Mouse (Mus musculus): Measurements from ENCODE around the gene 1600014C10Rik. TPM values are rescaled to one million over a fixed set of nuclear protein-coding genes. Genes with fewer than 3 reads are reported as not detected.

1600014C10Rik gene
- total RNA-seq, 1 experiment: 6.5 TPM

DNA sequence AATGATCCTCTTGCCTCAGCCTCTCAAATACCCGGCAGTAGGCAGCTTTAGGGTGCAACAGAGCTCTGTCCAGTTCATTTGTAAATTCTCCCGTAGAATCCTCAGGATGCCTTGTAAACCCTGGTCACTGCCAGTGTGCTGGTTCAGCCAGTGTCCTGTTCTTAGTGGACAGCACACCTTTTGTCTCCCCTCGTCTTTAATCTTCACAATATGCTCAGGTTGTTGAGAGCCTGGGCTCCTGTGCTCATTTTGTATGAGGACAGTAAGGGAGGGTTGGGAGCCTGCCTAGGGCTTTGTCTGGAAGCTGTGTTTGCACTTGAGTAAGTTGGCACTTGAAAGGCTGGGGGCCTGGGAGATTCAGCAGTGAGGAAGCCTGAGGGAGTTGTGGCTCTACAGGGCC, 3.1 kb upstream of the 1600014C10Rik start:
- TF ChIP-seq CHD2 (IDR thresholded peaks at IDR 0.05; ENCODE audit: low read depth, low read length) (no peak), ZNF384 (IDR thresholded peaks at IDR 0.05; ENCODE audit: low read depth, low read length) (no peak), MAFK (IDR thresholded peaks at IDR 0.05; ENCODE audit: insufficient read depth, low read depth, low read length) (no peak), HCFC1 (IDR thresholded peaks at IDR 0.05; ENCODE audit: borderline replicate concordance, insufficient read depth, low read length) (no peak), ZC3H11A (IDR thresholded peaks at IDR 0.05; ENCODE audit: borderline replicate concordance, low read depth, low read length) (no peak)
- Histone ChIP-seq H3K27ac (ENCODE audit: insufficient read depth, low read depth, low read length, poor library complexity, severe bottlenecking) (no peak overlapping the region), H3K9me3 (ENCODE audit: control insufficient read depth, insufficient read depth, low read depth, low read length) (no peaks in the 10 kb centered on the region), H3K4me1 (ENCODE audit: control insufficient read depth in 2 of 2, insufficient read depth in 2 of 2, low read length in 2 of 2, poor library complexity in 1 of 2) (no peaks in the 10 kb centered on the region; a peak in 1 of 4 replicates), H3K4me3 (ENCODE audit: insufficient read depth in 1 of 2, low read depth in 1 of 2, low read length in 2 of 2, poor library complexity in 1 of 2, severe bottlenecking in 1 of 2) (no peak overlapping the region), H3K9ac (ENCODE audit: insufficient read depth, low read depth, low read length, poor library complexity, severe bottlenecking) (no peak overlapping the region), H3K36me3 (ENCODE audit: control insufficient read depth, insufficient read depth, low read length, poor library complexity, severe bottlenecking) (no peaks in the 10 kb centered on the region)
- no peak for DNase-seq (ENCODE audit: low read depth, low spot score)
- in situ Hi-C loops (cut with MboI; ENCODE audit: low sequenced_read_pairs in 2 of 2, unreplicated experiment in 2 of 2): no loop called here

DNA sequence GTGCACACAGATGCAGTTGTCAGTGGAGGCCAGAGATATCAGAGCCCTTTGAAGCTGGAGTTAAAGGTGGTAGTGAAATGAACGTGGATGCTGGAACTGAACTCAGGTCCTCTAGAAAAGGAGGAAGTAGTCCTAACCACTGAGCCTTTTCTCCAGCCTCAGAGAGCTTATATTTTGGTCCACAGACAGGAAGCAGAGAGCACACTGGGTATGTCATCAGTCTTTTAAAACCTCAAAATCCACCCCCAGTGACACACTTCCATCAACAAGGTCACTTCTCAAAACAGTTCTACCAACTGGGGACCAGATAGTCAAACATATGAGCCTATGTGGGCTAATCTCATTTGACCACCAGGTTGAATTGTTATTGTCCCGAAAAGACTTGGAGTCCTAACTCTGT, 1.7 kb upstream of the 1600014C10Rik start:
- in situ Hi-C loops (cut with MboI; ENCODE audit: low sequenced_read_pairs in 2 of 2, unreplicated experiment in 2 of 2): no loop called here
- Histone ChIP-seq H3K36me3 (ENCODE audit: control insufficient read depth, insufficient read depth, low read length, poor library complexity, severe bottlenecking) (no peaks in the 10 kb centered on the region), H3K4me3 (ENCODE audit: insufficient read depth in 1 of 2, low read depth in 1 of 2, low read length in 2 of 2, poor library complexity in 1 of 2, severe bottlenecking in 1 of 2) (no peak overlapping the region), H3K9ac (ENCODE audit: insufficient read depth, low read depth, low read length, poor library complexity, severe bottlenecking) (no peak overlapping the region), H3K9me3 (ENCODE audit: control insufficient read depth, insufficient read depth, low read depth, low read length) (no peaks in the 10 kb centered on the region), H3K27ac (ENCODE audit: insufficient read depth, low read depth, low read length, poor library complexity, severe bottlenecking) (no peak overlapping the region), H3K4me1 (ENCODE audit: control insufficient read depth in 2 of 2, insufficient read depth in 2 of 2, low read length in 2 of 2, poor library complexity in 1 of 2) (no peaks in the 10 kb centered on the region; a peak in 1 of 4 replicates)
- DNase-seq (ENCODE audit: low read depth, low spot score): no peak
- no peak for TF ChIP-seq CHD2 (IDR thresholded peaks at IDR 0.05; ENCODE audit: low read depth, low read length)
- TF ChIP-seq ZC3H11A (IDR thresholded peaks at IDR 0.05; ENCODE audit: borderline replicate concordance, low read depth, low read length): no peak

DNA sequence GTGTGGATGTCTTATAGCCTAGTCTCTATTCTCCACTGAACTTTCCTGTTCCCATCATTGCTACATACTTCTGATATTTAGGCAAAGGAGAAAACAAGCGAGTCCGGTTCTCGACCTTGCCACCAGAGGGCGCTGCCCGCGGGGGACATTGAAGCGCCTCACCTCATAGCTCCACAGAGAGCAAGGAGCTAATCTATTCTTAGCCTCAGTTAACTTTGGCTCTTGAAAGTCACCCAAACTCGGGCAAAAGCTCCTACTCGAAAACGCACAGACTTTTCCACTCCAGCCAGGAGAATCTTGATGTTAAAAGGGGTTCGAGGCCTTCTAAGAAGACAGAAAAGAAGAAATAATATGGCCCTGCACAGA, 438 bp upstream of the 1600014C10Rik start:
- H3K9me3 ChIP-seq (ENCODE audit: control insufficient read depth, insufficient read depth, low read depth, low read length): no peaks in the 10 kb centered on the region
- no peak for DNase-seq (ENCODE audit: low read depth, low spot score)
- H3K4me3 ChIP-seq (ENCODE audit: insufficient read depth in 1 of 2, low read depth in 1 of 2, low read length in 2 of 2, poor library complexity in 1 of 2, severe bottlenecking in 1 of 2): peak overlapping the region; percentile 14 to 81; a peak in 3 of 4 replicates
- TF ChIP-seq HCFC1 (IDR thresholded peaks at IDR 0.05; ENCODE audit: borderline replicate concordance, insufficient read depth, low read length) (no peak), CHD2 (IDR thresholded peaks at IDR 0.05; ENCODE audit: low read depth, low read length) (no peak), ZNF384 (IDR thresholded peaks at IDR 0.05; ENCODE audit: low read depth, low read length) (no peak), MAFK (IDR thresholded peaks at IDR 0.05; ENCODE audit: insufficient read depth, low read depth, low read length) (no peak), ZC3H11A (IDR thresholded peaks at IDR 0.05; ENCODE audit: borderline replicate concordance, low read depth, low read length) (peak; percentile 59; the same call in 1 of the 2 replicates)
- H3K36me3 ChIP-seq (ENCODE audit: control insufficient read depth, insufficient read depth, low read length, poor library complexity, severe bottlenecking): no peaks in the 10 kb centered on the region
- H3K27ac ChIP-seq (ENCODE audit: insufficient read depth, low read depth, low read length, poor library complexity, severe bottlenecking): no peak overlapping the region
- no peak overlapping the region for H3K9ac ChIP-seq (ENCODE audit: insufficient read depth, low read depth, low read length, poor library complexity, severe bottlenecking)
- no peaks in the 10 kb centered on the region; a peak in 1 of 4 replicates for H3K4me1 ChIP-seq (ENCODE audit: control insufficient read depth in 2 of 2, insufficient read depth in 2 of 2, low read length in 2 of 2, poor library complexity in 1 of 2)
- in situ Hi-C loops (cut with MboI; ENCODE audit: low sequenced_read_pairs in 2 of 2, unreplicated experiment in 2 of 2): no loop called here

DNA sequence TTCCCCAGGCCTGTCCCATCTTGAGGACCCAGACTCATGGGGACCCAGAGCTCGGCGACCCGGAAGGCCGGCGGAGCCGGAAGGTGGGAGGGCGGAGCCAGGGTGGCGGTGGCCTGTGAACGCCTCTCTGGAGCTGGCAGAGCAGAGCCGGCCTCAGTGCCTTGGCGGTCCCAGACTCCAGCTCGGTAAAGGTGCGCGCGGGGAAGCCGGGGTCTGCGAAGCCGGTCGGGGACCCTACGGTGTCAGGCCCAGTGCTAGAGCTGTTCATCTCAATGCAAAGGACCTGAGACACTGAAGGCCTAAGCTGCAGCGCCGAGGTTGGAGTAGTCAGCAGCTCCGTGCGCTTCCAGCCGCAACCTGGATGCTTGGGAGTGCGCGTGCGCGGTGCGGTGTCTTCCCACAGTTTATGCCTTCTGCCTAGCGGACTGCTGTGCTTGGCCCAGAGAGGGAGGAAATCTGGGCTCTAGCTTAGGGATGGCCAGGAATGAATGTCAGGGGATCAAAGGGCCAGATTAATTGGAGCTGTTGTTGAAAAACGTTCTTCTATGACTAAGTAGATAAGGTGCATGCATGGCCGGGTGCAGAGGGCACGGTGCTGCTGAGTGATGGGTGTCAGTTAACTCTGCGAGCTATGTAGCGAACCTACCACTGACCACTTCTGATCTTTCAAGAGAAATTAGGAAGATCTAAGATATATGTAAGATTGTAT, 846 bp downstream of the 1600014C10Rik start:
- TF ChIP-seq HCFC1 (IDR thresholded peaks at IDR 0.05; ENCODE audit: borderline replicate concordance, insufficient read depth, low read length) (no peak), CHD2 (IDR thresholded peaks at IDR 0.05; ENCODE audit: low read depth, low read length) (no peak), ZNF384 (IDR thresholded peaks at IDR 0.05; ENCODE audit: low read depth, low read length) (no peak), MAFK (IDR thresholded peaks at IDR 0.05; ENCODE audit: insufficient read depth, low read depth, low read length) (no peak), ZC3H11A (IDR thresholded peaks at IDR 0.05; ENCODE audit: borderline replicate concordance, low read depth, low read length) (no peak)
- peak overlapping the region; percentile 81 for H3K9ac ChIP-seq (ENCODE audit: insufficient read depth, low read depth, low read length, poor library complexity, severe bottlenecking)
- no peaks in the 10 kb centered on the region for H3K36me3 ChIP-seq (ENCODE audit: control insufficient read depth, insufficient read depth, low read length, poor library complexity, severe bottlenecking)
- peak; percentile 73 for DNase-seq (ENCODE audit: low read depth, low spot score)
- no peak overlapping the region for H3K27ac ChIP-seq (ENCODE audit: insufficient read depth, low read depth, low read length, poor library complexity, severe bottlenecking)
- H3K9me3 ChIP-seq (ENCODE audit: control insufficient read depth, insufficient read depth, low read depth, low read length): no peaks in the 10 kb centered on the region
- no peaks in the 10 kb centered on the region; a peak in 1 of 4 replicates for H3K4me1 ChIP-seq (ENCODE audit: control insufficient read depth in 2 of 2, insufficient read depth in 2 of 2, low read length in 2 of 2, poor library complexity in 1 of 2)
- in situ Hi-C loops (cut with MboI; ENCODE audit: low sequenced_read_pairs in 2 of 2, unreplicated experiment in 2 of 2): no loop called here
- peak overlapping the region; percentile 81 to 91 for H3K4me3 ChIP-seq (ENCODE audit: insufficient read depth in 1 of 2, low read depth in 1 of 2, low read length in 2 of 2, poor library complexity in 1 of 2, severe bottlenecking in 1 of 2)

DNA sequence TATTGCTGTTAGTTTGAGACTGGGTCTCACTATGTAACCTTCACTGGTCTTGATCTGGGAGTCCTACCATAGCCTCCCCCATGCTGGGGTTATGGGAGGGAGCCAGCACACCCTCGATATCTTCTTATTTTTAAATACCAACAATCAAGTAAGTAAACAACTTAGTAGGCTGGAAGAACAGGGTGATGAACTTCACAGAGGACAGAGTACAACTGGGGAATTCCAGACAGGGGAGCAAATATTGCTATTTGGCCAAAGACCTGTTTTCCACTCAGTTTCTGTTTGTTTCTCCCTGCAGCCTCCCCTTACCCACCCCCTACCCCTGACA, 1.4 kb downstream of the 1600014C10Rik start:
- Histone ChIP-seq H3K4me1 (ENCODE audit: control insufficient read depth in 2 of 2, insufficient read depth in 2 of 2, low read length in 2 of 2, poor library complexity in 1 of 2) (no peaks in the 10 kb centered on the region; a peak in 1 of 4 replicates), H3K9ac (ENCODE audit: insufficient read depth, low read depth, low read length, poor library complexity, severe bottlenecking) (no peak overlapping the region), H3K9me3 (ENCODE audit: control insufficient read depth, insufficient read depth, low read depth, low read length) (no peaks in the 10 kb centered on the region), H3K4me3 (ENCODE audit: insufficient read depth in 1 of 2, low read depth in 1 of 2, low read length in 2 of 2, poor library complexity in 1 of 2, severe bottlenecking in 1 of 2) (peak overlapping the region; percentile 81 to 91; a peak in 3 of 4 replicates), H3K36me3 (ENCODE audit: control insufficient read depth, insufficient read depth, low read length, poor library complexity, severe bottlenecking) (no peaks in the 10 kb centered on the region), H3K27ac (ENCODE audit: insufficient read depth, low read depth, low read length, poor library complexity, severe bottlenecking) (no peak overlapping the region)
- DNase-seq (ENCODE audit: low read depth, low spot score): no peak
- TF ChIP-seq MAFK (IDR thresholded peaks at IDR 0.05; ENCODE audit: insufficient read depth, low read depth, low read length) (no peak), ZNF384 (IDR thresholded peaks at IDR 0.05; ENCODE audit: low read depth, low read length) (no peak)
- in situ Hi-C loops (cut with MboI; ENCODE audit: low sequenced_read_pairs in 2 of 2, unreplicated experiment in 2 of 2): no loop called here

Measured in ES-E14 (cell line).